Mouse (Mus musculus) cerebellum, adult 2 months (tissue): ENCODE results near the gene Ddx46.

Source experiments
- CTCF ChIP-seq: fragments of 200-500 bp; IDR thresholded peaks from 2 replicates; pipeline ENCODE4 v1.5.1; 2011; ENCODE audit warnings: low read depth, mild to moderate bottlenecking, control low read depth, low read length, moderate library complexity, borderline replicate concordance; ENCODE audit not compliant: insufficient read depth
- POLR2A ChIP-seq: fragments of 200-500 bp; IDR thresholded peaks from 2 replicates; pipeline ENCODE4 v1.6.1; 2011; ENCODE audit warnings: low read length, control low read depth, borderline replicate concordance; ENCODE audit not compliant: insufficient read depth

- TF ChIP-seq CTCF: no peak
- no peak for TF ChIP-seq POLR2A
These were observed 58.5 kb downstream of the Ddx46 start for GRCm38 (mm10) chr13:55693243-55693721.
